Mouse (Mus musculus) myocyte (in vitro differentiated cells): ENCODE results near the gene Osgep. TPM values are rescaled to one million over a fixed set of nuclear protein-coding genes. Genes with fewer than 3 reads are reported as not detected.
"Not testable (repeated sequence)": the region's sequence is repeated elsewhere in the genome, so short reads cannot be mapped to it uniquely, and the experiment has no call there.

Experiments used
- H3K27me3 ChIP-seq: one replicate; pipeline ENCODE4 v1.6.1; 2011; ENCODE audit not compliant: control insufficient read depth, insufficient read depth, insufficient read length
- H3K36me3 ChIP-seq: one replicate; pipeline ENCODE4 v1.6.1; 2011; ENCODE audit not compliant: control insufficient read depth, insufficient read depth
- H3K4me2 ChIP-seq: one replicate; pipeline ENCODE4 v1.6.1; 2011; ENCODE audit warnings: low read depth, control low read depth
- H3K4me3 ChIP-seq: one replicate; pipeline ENCODE4 v1.5.1; 2011; ENCODE audit warnings: mild to moderate bottlenecking, control low read depth, moderate library complexity
- H3K79me2 ChIP-seq: one replicate; pipeline ENCODE4 v1.6.1; 2011; ENCODE audit not compliant: control insufficient read depth, insufficient read depth
- H3ac ChIP-seq: one replicate; pipeline ENCODE4 v1.6.1; 2011; ENCODE audit not compliant: control insufficient read depth, insufficient read length
- CEBPB ChIP-seq: IDR thresholded peaks from 2 replicates; pipeline ENCODE4 v1.6.1; 2011; ENCODE audit warnings: mild to moderate bottlenecking, moderate library complexity; ENCODE audit not compliant: poor library complexity, insufficient read depth, severe bottlenecking
- E2F4 ChIP-seq: IDR thresholded peaks from one replicate; pipeline ENCODE4 v1.6.1; 2011; ENCODE audit warnings: mild to moderate bottlenecking, control low read depth, moderate library complexity; ENCODE audit not compliant: insufficient read depth
- MAX ChIP-seq: IDR thresholded peaks from one replicate; pipeline ENCODE4 v1.6.1; 2011; ENCODE audit warnings: low read depth, mild to moderate bottlenecking, control low read depth
- MYOD1 ChIP-seq, 3 experiments: IDR thresholded peaks; one replicate each; pipeline ENCODE4 v1.6.1; 2011; ENCODE audit warnings: control low read depth in 2 of 3, low read depth in 2 of 3, mild to moderate bottlenecking in 2 of 3, moderate library complexity in 1 of 3; ENCODE audit not compliant: insufficient read length in 2 of 3, control insufficient read depth in 1 of 3
- MYOG ChIP-seq, 3 experiments: IDR thresholded peaks; one replicate each; pipeline ENCODE4 v1.6.1; 2011; ENCODE audit warnings: control low read depth in 2 of 3, low read depth in 2 of 3, mild to moderate bottlenecking in 2 of 3; ENCODE audit not compliant: insufficient read length in 2 of 3, control insufficient read depth in 1 of 3, insufficient read depth in 1 of 3
- POLR2A ChIP-seq: IDR thresholded peaks from one replicate; pipeline ENCODE4 v1.6.1; 2011; ENCODE audit warnings: low read depth, mild to moderate bottlenecking, control low read depth, moderate library complexity; ENCODE audit not compliant: insufficient read length
- POLR2AphosphoS2 ChIP-seq: IDR thresholded peaks from one replicate; pipeline ENCODE4 v1.6.1; 2011; ENCODE audit warnings: low read depth, control low read depth; ENCODE audit not compliant: insufficient read length
- REST ChIP-seq: IDR thresholded peaks from one replicate; pipeline ENCODE4 v1.6.1; 2011; ENCODE audit warnings: mild to moderate bottlenecking, control low read depth, moderate library complexity; ENCODE audit not compliant: insufficient read depth, insufficient read length
- SRF ChIP-seq: IDR thresholded peaks from one replicate; pipeline ENCODE4 v1.6.1; 2011; ENCODE audit warnings: low read depth; ENCODE audit not compliant: control insufficient read depth, insufficient read length
- TCF12 ChIP-seq: IDR thresholded peaks from one replicate; pipeline ENCODE4 v1.6.1; 2011; ENCODE audit warnings: mild to moderate bottlenecking, control low read depth; ENCODE audit not compliant: poor library complexity, insufficient read depth, severe bottlenecking
- TCF3 ChIP-seq: IDR thresholded peaks from one replicate; pipeline ENCODE4 v1.6.1; 2011; ENCODE audit warnings: low read depth, control low read depth; ENCODE audit not compliant: insufficient read length
- USF1 ChIP-seq: IDR thresholded peaks from one replicate; pipeline ENCODE4 v1.6.1; 2011; ENCODE audit warnings: low read depth, mild to moderate bottlenecking, control low read depth, moderate library complexity
- polyA plus RNA-seq: library from polyadenylated mRNA; unstranded; fragments of >200 nt; fragmentation: generic; extraction: Trizol; gene quantifications from one replicate; pipeline ENCODE4 v1.2.1, GENCODE M21; 2012; ENCODE audit warnings: missing spikeins

Osgep gene
- polyA plus RNA-seq, 1 experiment = 81.0 TPM

- no peak overlapping the region for H3K4me2 ChIP-seq
- no peak overlapping the region for H3ac ChIP-seq
- H3K36me3 ChIP-seq = no peaks in the 10 kb centered on the region
- H3K79me2 ChIP-seq = no peaks in the 10 kb centered on the region
- no peak for TF ChIP-seq TCF12
- no peak for TF ChIP-seq MYOG (IDR thresholded peaks at IDR 0.05; ENCODE audit: control insufficient read depth in 1 of 3, insufficient read depth in 1 of 3, insufficient read length in 2 of 3, low read depth in 2 of 3)
- TF ChIP-seq USF1 = no peak
- TF ChIP-seq CEBPB = no peak
- no peak for TF ChIP-seq POLR2A
- no peak for TF ChIP-seq REST
- no peak for TF ChIP-seq TCF3
- no peak for TF ChIP-seq POLR2AphosphoS2
- no peak overlapping the region for H3K4me3 ChIP-seq
- no peaks in the 10 kb centered on the region for H3K27me3 ChIP-seq
Measured at GRCm38 (mm10) chr14:50969558-50970544, 45.2 kb upstream of the Osgep start.

DNA sequence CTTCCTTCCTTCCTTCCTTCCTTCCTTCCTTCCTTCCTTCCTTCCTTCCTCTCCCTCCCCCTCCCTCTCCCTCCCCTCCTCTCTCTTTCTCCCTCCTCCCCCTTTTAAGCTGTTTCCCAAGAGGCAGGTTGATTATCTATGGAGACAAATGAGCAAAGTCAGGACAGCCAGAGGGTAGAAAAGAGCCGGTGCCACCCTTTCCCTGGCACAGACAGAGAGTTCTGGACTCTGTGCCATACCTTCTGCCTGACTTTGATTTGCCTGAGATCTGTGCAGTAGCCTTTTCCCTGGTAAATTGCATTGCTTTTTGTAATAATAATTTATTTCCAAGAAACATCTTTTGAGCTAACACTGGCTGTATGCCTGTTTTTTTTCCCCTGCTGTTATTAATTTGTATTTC lies 44.3 kb upstream of the Osgep start:
- no peaks in the 10 kb centered on the region for H3K36me3 ChIP-seq
- no peak overlapping the region for H3ac ChIP-seq
- H3K4me3 ChIP-seq = no peak overlapping the region
- TF ChIP-seq MYOG (IDR thresholded peaks at IDR 0.05; ENCODE audit: control insufficient read depth in 1 of 3, insufficient read depth in 1 of 3, insufficient read length in 2 of 3, low read depth in 2 of 3) (no peak), MAX (no peak), MYOD1 (IDR thresholded peaks at IDR 0.05; ENCODE audit: control insufficient read depth in 1 of 3, insufficient read length in 2 of 3, low read depth in 2 of 3) (no peak), REST (no peak), CEBPB (no peak), E2F4 (no peak), USF1 (no peak), TCF12 (no peak), POLR2A (no peak), SRF (no peak), TCF3 (no peak), POLR2AphosphoS2 (no peak)
- H3K27me3 ChIP-seq = no peaks in the 10 kb centered on the region
- no peaks in the 10 kb centered on the region for H3K79me2 ChIP-seq
- no peak overlapping the region for H3K4me2 ChIP-seq

GRCm38 (mm10) chr14:50968216-50968980 lies 43.7 kb upstream of the Osgep start:
- H3K27me3 ChIP-seq = no peaks in the 10 kb centered on the region
- no peaks in the 10 kb centered on the region for H3K79me2 ChIP-seq
- no peak overlapping the region for H3K4me2 ChIP-seq
- H3K36me3 ChIP-seq = no peaks in the 10 kb centered on the region
- TF ChIP-seq POLR2A = no peak
- TF ChIP-seq POLR2AphosphoS2 = no peak
- no peak for TF ChIP-seq REST
- no peak for TF ChIP-seq TCF12
- no peak for TF ChIP-seq TCF3
- no peak for TF ChIP-seq MAX
- H3K4me3 ChIP-seq = no peak overlapping the region
- H3ac ChIP-seq = no peak overlapping the region

DNA sequence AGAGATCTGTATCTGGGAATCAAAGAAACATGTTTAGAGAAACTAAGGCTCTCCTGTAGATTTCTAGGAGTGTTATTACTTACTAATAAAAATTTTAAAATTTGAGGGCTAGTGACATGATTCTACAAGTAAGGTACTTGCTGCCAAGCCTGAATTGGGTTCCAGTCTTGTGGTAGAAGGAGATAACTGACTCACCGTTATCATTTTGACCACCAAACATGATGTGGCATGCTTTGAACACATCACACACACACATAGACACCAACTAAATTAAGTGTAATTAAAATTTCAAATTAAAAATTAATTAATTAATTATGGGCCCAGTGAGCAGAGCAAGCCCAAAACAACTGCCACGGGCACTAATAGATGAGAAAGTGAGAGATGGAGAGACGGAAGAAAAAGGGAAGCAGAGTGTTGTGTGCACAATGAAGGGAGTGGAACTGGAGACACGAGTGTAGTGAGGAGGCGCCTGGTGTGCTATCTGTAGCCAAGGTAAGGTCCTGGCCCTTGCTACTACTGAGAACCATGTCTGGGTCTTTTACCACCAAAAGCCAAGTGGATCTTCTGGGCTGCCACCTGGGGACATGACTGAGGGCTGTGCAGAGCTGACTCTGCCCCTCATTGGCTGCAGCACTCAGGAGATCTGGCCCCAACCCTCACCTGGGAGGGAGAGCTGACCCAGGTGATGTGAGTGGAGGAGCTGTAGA lies 33.7 kb upstream of the Osgep start:
- not testable (repeated sequence) for H3K4me3 ChIP-seq, H3K36me3 ChIP-seq, H3K27me3 ChIP-seq, H3K79me2 ChIP-seq, H3K4me2 ChIP-seq, H3ac ChIP-seq

GRCm38 (mm10) chr14:50957146-50957545 lies 32.5 kb upstream of the Osgep start:
- not testable (repeated sequence) for H3K27me3 ChIP-seq, H3K4me3 ChIP-seq, H3K36me3 ChIP-seq, H3ac ChIP-seq, H3K79me2 ChIP-seq
- H3K4me2 ChIP-seq = peak overlapping the region; percentile 38

DNA sequence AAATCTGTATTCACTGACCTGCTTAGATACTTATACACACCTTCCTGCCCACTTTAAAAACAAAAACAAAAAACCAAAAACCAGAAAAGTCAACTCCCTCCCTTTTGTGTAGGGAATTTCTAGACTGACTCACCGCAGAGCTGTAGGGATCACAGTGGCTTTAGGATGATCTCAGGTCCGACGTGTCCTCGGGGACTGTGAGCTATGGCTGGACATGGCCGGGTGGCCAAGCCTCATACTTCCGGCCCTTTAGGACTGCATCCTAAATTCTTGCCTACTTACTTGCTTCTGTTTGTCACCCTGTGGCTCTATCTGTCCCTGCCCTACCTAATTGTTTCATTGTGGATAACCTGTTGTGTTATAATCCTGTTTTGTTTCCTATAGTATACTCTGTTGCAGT lies 32.0 kb upstream of the Osgep start:
- H3K79me2 ChIP-seq, H3K4me3 ChIP-seq, H3ac ChIP-seq, H3K36me3 ChIP-seq, H3K27me3 ChIP-seq: not testable (repeated sequence)
- peak overlapping the region; percentile 38 for H3K4me2 ChIP-seq

GRCm38 (mm10) chr14:50955942-50956508 lies 31.3 kb upstream of the Osgep start, which contains the start of gene Pnp2:
Gene Pnp2 (plus strand): TSS chr14:50955992.
- not testable (repeated sequence) for H3K4me3 ChIP-seq, H3K36me3 ChIP-seq, H3ac ChIP-seq, H3K27me3 ChIP-seq, H3K79me2 ChIP-seq
- H3K4me2 ChIP-seq = peak within 1 kb of the TSS; percentile 38
